Mouse (Mus musculus): ENCODE measurements at regions not wholly inside any gene's neighbourhood (a gene's known extent, or its start where the extent isn't known, plus 50 kb on each side); places are given as distances from the start of the nearest gene placed in this dataset.

DNA sequence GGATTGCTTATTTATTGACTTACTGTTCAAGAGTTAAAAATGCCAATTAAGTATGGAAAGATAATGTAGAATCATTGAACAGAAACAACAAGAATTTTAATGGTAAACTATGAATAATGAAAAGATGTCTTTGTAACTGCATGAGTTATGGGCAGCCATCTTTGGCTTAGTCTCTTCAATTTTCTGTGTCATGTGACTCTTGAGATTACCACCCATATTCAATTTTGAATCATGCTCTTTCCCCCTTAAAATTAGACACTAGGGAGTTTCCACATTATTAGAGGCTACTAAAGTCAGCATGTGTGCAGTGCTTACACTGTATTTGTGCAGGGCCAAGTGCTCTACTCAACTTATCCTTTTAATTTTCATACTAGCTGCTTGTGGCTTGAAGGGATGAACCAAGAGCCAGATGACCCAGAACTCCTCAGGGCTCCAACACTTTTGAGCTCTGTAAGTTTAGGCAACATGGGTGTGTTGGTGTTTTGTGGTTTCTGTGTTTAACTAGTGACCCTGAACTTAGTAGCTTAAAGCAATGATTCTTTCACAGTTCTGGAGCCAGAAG, 854.0 kb upstream of the Lrrc6 start:
- Histone ChIP-seq H3K4me2 (replicated peaks; ENCODE audit: low read depth, low read length, severe bottlenecking) (no peak overlapping the region), H3K27ac (replicated peaks; ENCODE audit: low read depth, low read length) (no peak overlapping the region), H3K27me3 (ENCODE audit: control insufficient read depth, insufficient read depth, low read length) (no peaks in the 10 kb centered on the region), H3K36me3 (ENCODE audit: control insufficient read depth, insufficient read depth, low read length) (no peaks in the 10 kb centered on the region), H3K4me3 (replicated peaks; ENCODE audit: low read length) (no peak overlapping the region), H3K4me1 (ENCODE audit: control insufficient read depth, insufficient read depth, low read length) (peaks cover 2% of the 10 kb centered on the region; the same call in 1 of the 2 replicates), H3K9ac (ENCODE audit: low read depth, low read length, severe bottlenecking) (no peak overlapping the region), H3K9me3 (ENCODE audit: control insufficient read depth, low read length) (no peaks in the 10 kb centered on the region)
- TF ChIP-seq POLR2A (IDR thresholded peaks at IDR 0.05; ENCODE audit: borderline replicate concordance, extremely low read depth, insufficient read depth, insufficient read length), result no peak
- DNase-seq (ENCODE audit: low spot score) (no peak), ATAC-seq (ENCODE audit: low FRiP score, low read depth) (no peak)

GRCm38 (mm10) chr15:67349501-67349900, 848.8 kb upstream of the Lrrc6 start:
- H3K27ac ChIP-seq (replicated peaks; ENCODE audit: low read depth, low read length), result no peak overlapping the region
- H3K36me3 ChIP-seq (ENCODE audit: control insufficient read depth, insufficient read depth, low read length), result no peaks in the 10 kb centered on the region
- H3K4me3 ChIP-seq (replicated peaks; ENCODE audit: low read length), result no peak overlapping the region
- H3K4me1 ChIP-seq (ENCODE audit: control insufficient read depth, insufficient read depth, low read length), result no peaks in the 10 kb centered on the region
- DNase-seq (ENCODE audit: low spot score), result no peak
- H3K27me3 ChIP-seq (ENCODE audit: control insufficient read depth, insufficient read depth, low read length), result no peaks in the 10 kb centered on the region
- no peak for ATAC-seq (ENCODE audit: low FRiP score, low read depth)
- H3K9ac ChIP-seq (ENCODE audit: low read depth, low read length, severe bottlenecking), result no peak overlapping the region
- no peak overlapping the region for H3K4me2 ChIP-seq (replicated peaks; ENCODE audit: low read depth, low read length, severe bottlenecking)
- 80% methylated on average over 4 of the region's 4 CpGs for WGBS
- no peak for TF ChIP-seq POLR2A (IDR thresholded peaks at IDR 0.05; ENCODE audit: borderline replicate concordance, extremely low read depth, insufficient read depth, insufficient read length)
- no peaks in the 10 kb centered on the region for H3K9me3 ChIP-seq (ENCODE audit: control insufficient read depth, low read length)

DNA sequence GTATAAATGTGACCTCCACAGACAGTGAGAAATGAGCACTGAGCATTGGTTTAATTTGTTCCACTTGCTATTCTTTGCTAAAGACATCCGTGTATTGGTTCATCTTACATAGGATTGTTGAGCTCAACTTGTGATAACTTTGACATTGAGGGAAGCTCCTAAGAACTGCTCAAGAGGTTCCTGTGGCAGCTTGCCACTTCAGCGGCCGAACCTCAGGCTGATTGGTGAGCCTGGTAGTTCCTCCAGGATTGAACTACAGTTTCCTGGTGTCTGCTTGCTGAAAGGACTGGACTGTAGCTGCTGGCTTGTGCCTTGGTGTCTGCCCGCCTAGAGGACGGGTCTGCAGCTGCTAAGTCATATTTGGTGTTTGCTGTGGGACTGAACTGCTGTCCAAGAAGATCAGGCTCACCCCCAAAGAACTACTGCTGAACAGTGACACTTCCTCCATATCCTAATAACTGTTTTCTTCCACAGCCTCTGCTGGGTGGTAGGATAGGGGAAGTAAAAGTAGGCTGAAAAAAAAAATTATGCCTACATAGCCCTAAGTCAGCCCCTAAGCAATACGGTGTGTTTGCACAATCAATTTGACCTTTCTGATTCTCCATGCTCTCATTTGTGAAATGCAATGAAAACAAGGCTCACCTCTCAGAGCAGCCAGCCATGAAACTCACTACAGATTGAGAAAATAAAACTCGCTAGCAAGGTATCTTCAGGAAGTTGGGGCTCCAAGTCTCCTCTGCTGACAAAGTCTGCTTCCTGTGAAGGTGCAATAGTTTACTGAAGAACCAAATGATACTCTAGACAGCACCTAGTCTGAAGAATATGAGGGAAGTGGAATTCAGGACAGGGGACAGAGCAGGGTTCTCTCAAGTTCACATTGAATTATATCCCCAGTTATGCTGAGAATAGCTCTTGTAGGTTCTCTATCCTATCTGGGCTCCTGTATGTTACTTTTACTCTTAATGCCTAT, 844.8 kb upstream of the Lrrc6 start:
- H3K4me2 ChIP-seq (replicated peaks; ENCODE audit: low read depth, low read length, severe bottlenecking), result no peak overlapping the region
- no peak for DNase-seq (ENCODE audit: low spot score)
- no peaks in the 10 kb centered on the region for H3K4me1 ChIP-seq (ENCODE audit: control insufficient read depth, insufficient read depth, low read length)
- no peak overlapping the region for H3K27ac ChIP-seq (replicated peaks; ENCODE audit: low read depth, low read length)
- H3K9me3 ChIP-seq (ENCODE audit: control insufficient read depth, low read length), result no peaks in the 10 kb centered on the region
- H3K9ac ChIP-seq (ENCODE audit: low read depth, low read length, severe bottlenecking), result no peak overlapping the region
- WGBS, result 81% methylated on average over 7 of the region's 7 CpGs
- no peak for TF ChIP-seq POLR2A (IDR thresholded peaks at IDR 0.05; ENCODE audit: borderline replicate concordance, extremely low read depth, insufficient read depth, insufficient read length)
- H3K4me3 ChIP-seq (replicated peaks; ENCODE audit: low read length), result no peak overlapping the region
- no peaks in the 10 kb centered on the region for H3K36me3 ChIP-seq (ENCODE audit: control insufficient read depth, insufficient read depth, low read length)
- H3K27me3 ChIP-seq (ENCODE audit: control insufficient read depth, insufficient read depth, low read length), result no peaks in the 10 kb centered on the region
- ATAC-seq (ENCODE audit: low FRiP score, low read depth), result no peak

DNA sequence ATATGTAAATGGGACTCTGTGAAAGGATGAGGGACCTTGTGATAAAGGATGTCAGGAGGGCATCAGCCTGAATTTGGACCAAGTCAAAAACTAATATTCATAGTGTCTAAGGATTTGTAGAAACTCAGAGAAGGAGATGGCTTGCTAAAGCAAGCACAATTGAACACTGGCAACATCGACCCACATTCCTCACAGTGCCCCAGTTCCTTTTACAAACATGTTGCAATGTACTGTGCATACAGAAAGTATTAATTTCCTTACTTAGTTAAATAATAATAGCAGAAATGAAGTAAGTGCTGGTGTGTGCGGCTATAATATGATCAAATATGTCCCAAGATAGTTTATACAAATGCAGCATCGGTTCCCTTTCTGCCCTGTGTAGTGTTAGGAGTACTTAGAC, 841.3 kb upstream of the Lrrc6 start:
- Histone ChIP-seq H3K4me2 (replicated peaks; ENCODE audit: low read depth, low read length, severe bottlenecking) (no peak overlapping the region), H3K27ac (replicated peaks; ENCODE audit: low read depth, low read length) (no peak overlapping the region), H3K27me3 (ENCODE audit: control insufficient read depth, insufficient read depth, low read length) (no peaks in the 10 kb centered on the region), H3K4me1 (ENCODE audit: control insufficient read depth, insufficient read depth, low read length) (no peaks in the 10 kb centered on the region), H3K4me3 (replicated peaks; ENCODE audit: low read length) (no peak overlapping the region), H3K36me3 (ENCODE audit: control insufficient read depth, insufficient read depth, low read length) (no peaks in the 10 kb centered on the region), H3K9me3 (ENCODE audit: control insufficient read depth, low read length) (no peaks in the 10 kb centered on the region), H3K9ac (ENCODE audit: low read depth, low read length, severe bottlenecking) (no peak overlapping the region)
- TF ChIP-seq POLR2A (IDR thresholded peaks at IDR 0.05; ENCODE audit: borderline replicate concordance, extremely low read depth, insufficient read depth, insufficient read length), result no peak
- 89% methylated on average over 3 of the region's 3 CpGs for WGBS
- ATAC-seq (ENCODE audit: low FRiP score, low read depth) (no peak), DNase-seq (ENCODE audit: low spot score) (no peak)

DNA sequence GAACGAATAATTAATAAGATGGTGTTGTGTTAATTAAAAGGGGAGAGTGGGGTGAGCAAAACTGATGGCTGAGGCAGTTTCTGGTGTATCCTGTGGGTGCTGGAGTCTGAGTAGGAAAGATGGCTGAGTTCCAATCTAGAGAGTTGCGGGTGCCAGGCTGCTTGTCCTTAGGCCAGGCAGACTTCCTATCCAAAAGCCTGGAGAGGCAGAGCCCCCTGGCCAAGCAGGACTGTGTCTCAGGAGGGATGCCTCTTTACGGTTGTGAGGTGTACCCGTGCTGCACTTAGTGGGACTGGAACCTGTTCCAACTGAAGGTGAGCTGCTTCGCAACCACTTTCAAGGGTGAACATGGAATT, 836.3 kb upstream of the Lrrc6 start:
- no peak for DNase-seq (ENCODE audit: low spot score)
- no peak for ATAC-seq (ENCODE audit: low FRiP score, low read depth)
- Histone ChIP-seq H3K27me3 (ENCODE audit: control insufficient read depth, insufficient read depth, low read length) (no peaks in the 10 kb centered on the region), H3K4me2 (replicated peaks; ENCODE audit: low read depth, low read length, severe bottlenecking) (no peak overlapping the region), H3K27ac (replicated peaks; ENCODE audit: low read depth, low read length) (no peak overlapping the region), H3K36me3 (ENCODE audit: control insufficient read depth, insufficient read depth, low read length) (no peaks in the 10 kb centered on the region), H3K4me3 (replicated peaks; ENCODE audit: low read length) (no peak overlapping the region), H3K9me3 (ENCODE audit: control insufficient read depth, low read length) (no peaks in the 10 kb centered on the region), H3K4me1 (ENCODE audit: control insufficient read depth, insufficient read depth, low read length) (no peaks in the 10 kb centered on the region), H3K9ac (ENCODE audit: low read depth, low read length, severe bottlenecking) (no peak overlapping the region)
- 90% methylated on average over 5 of the region's 5 CpGs for WGBS
- no peak for TF ChIP-seq POLR2A (IDR thresholded peaks at IDR 0.05; ENCODE audit: borderline replicate concordance, extremely low read depth, insufficient read depth, insufficient read length)

All from limb, embryonic 14.5 days (tissue).